Comparison of ENCODE assay signal across 14 mouse cellular contexts in genomic region chr7:72926772-72927380, GRCm38 (mm10).
DNase-seq lines count a peak whose midpoint lies in the region; ATAC-seq lines count a peak whose summit lies in the region.
"Had no signal": no experiment of that assay in that cellular context is flagged by ENCODE, and none has a peak within 500 bp of the region (broad histone marks: within the 10 kb centered on the region; RNA-seq: fewer than 3 reads in every experiment).

No protein-coding gene starts in this region.

- intact Hi-C loops in gastrocnemius, postnatal 36 days (cut with DNase I), result loop anchor here (5.0 kb wide), 1 partner anchor 450 kb away; the partner anchor contains the start of gene Rgma

- no peaks in the 10 kb centered on the region for H3K36me3 ChIP-seq in neural tube, embryonic 15.5 days
- H3K36me3 ChIP-seq in limb, embryonic 10.5 days, result no peaks in the 10 kb centered on the region
- H3K36me3 ChIP-seq: heart, embryonic 10.5 days; hindbrain, embryonic 13.5 days; liver, embryonic 12.5 days had no signal

- ATAC-seq in neural tube, embryonic 15.5 days (ENCODE audit: low FRiP score), result no peak
- ATAC-seq: forebrain, postnatal 0 days; liver, embryonic 12.5 days had no signal

- peak; percentile 13 for DNase-seq in gastrocnemius, postnatal 10 days
- DNase-seq in gastrocnemius, postnatal 36 days, result no peak
- peak; percentile 28 for DNase-seq in neural tube, embryonic 10.5 days (ENCODE audit: extremely low spot score, low spot score)
- DNase-seq in limb, embryonic 10.5 days (ENCODE audit: low spot score), result peak; percentile 57
- no peak for DNase-seq in yolk sac, embryonic 10.5 days (ENCODE audit: low spot score)
- no peak for DNase-seq in adrenal gland, postnatal 4 days (ENCODE audit: low spot score in 2 of 2)
- no peak for DNase-seq in layer of hippocampus, postnatal 10 days (ENCODE audit: low spot score in 2 of 2)
- DNase-seq: forebrain, postnatal 0 days; kidney, adult 2 months; right cerebral cortex, adult 18-20 months had no signal

- H3K4me2 ChIP-seq in neural tube, embryonic 15.5 days, result no peak overlapping the region
- H3K4me2 ChIP-seq: hindbrain, embryonic 13.5 days; liver, embryonic 12.5 days had no signal

- 72% methylated on average over 20 of the region's 20 CpGs for WGBS in neural tube, embryonic 15.5 days
- 64% methylated on average over 20 of the region's 20 CpGs for WGBS in limb, embryonic 10.5 days

- no peaks in the 10 kb centered on the region for H3K9me3 ChIP-seq in neural tube, embryonic 15.5 days (replicated peaks)
- no peaks in the 10 kb centered on the region for H3K9me3 ChIP-seq in limb, embryonic 10.5 days (replicated peaks)
- H3K9me3 ChIP-seq: heart, embryonic 10.5 days; hindbrain, embryonic 13.5 days; liver, embryonic 12.5 days had no signal

- H3K4me3 ChIP-seq in neural tube, embryonic 15.5 days (replicated peaks), result no peak overlapping the region
- no peak overlapping the region for H3K4me3 ChIP-seq in limb, embryonic 10.5 days
- H3K4me3 ChIP-seq: heart, embryonic 10.5 days; hindbrain, embryonic 13.5 days; liver, embryonic 12.5 days had no signal

- no peak overlapping the region for H3K27ac ChIP-seq in neural tube, embryonic 15.5 days (replicated peaks)
- H3K27ac ChIP-seq in limb, embryonic 10.5 days, result peak overlapping the region; percentile 77
- H3K27ac ChIP-seq: heart, embryonic 10.5 days; hindbrain, embryonic 13.5 days; liver, embryonic 12.5 days had no signal

- H3K27me3 ChIP-seq in neural tube, embryonic 15.5 days (replicated peaks), result no peaks in the 10 kb centered on the region; the same call in 1 of the 2 replicates
- no peaks in the 10 kb centered on the region for H3K27me3 ChIP-seq in limb, embryonic 10.5 days (ENCODE audit: low read depth, poor library complexity, severe bottlenecking)
- H3K27me3 ChIP-seq: hindbrain, embryonic 13.5 days; liver, embryonic 12.5 days had no signal

- peaks cover 3% of the 10 kb centered on the region for H3K4me1 ChIP-seq in neural tube, embryonic 15.5 days
- H3K4me1 ChIP-seq in limb, embryonic 10.5 days, result peaks cover 13% of the 10 kb centered on the region
- H3K4me1 ChIP-seq: heart, embryonic 10.5 days; hindbrain, embryonic 13.5 days; liver, embryonic 12.5 days had no signal

- no peak overlapping the region for H3K9ac ChIP-seq in neural tube, embryonic 15.5 days (replicated peaks)
- H3K9ac ChIP-seq: forebrain, postnatal 0 days; hindbrain, embryonic 13.5 days; liver, embryonic 12.5 days had no signal

Comparison
In these comparisons a context has a peak if more than half of its experiments do, and no peak if none do; other contexts are left out.
1. DNase-seq: peak in gastrocnemius, postnatal 10 days (single experiment), neural tube, embryonic 10.5 days (single experiment) and limb, embryonic 10.5 days (single experiment); none in gastrocnemius, postnatal 36 days (0 of 2), yolk sac, embryonic 10.5 days (single experiment), adrenal gland, postnatal 4 days (0 of 2) and layer of hippocampus, postnatal 10 days (0 of 2).